Mouse (Mus musculus) gastrocnemius, adult 2 months (tissue): ENCODE measurements around the gene Coq10a. TPM values are rescaled to one million over a fixed set of nuclear protein-coding genes. Genes with fewer than 3 reads are reported as not detected.

ENCODE experiments used
- DNase-seq: peaks from one replicate; pipeline ENCODE4 v3.0.0; 2022
- H3K27ac ChIP-seq: fragments of 200-600 bp; 2 replicates; pipeline ENCODE4 v1.8.1; 2022; ENCODE audit warnings: mild to moderate bottlenecking
- H3K4me3 ChIP-seq: fragments of 200-600 bp; 2 replicates; pipeline ENCODE4 v1.8.1; 2022; ENCODE audit warnings: mild to moderate bottlenecking, moderate library complexity
- CTCF ChIP-seq: fragments of 200-600 bp; IDR thresholded peaks from 2 replicates; pipeline ENCODE4 v1.8.1; 2022; ENCODE audit warnings: antibody characterized with exemption, mild to moderate bottlenecking, moderate library complexity
- intact Hi-C: fragments of 180-260 bp; cut with DNase I; formaldehyde crosslinking; loops from one replicate; pipeline ENCODE4 v1.15.1; 2025
- total RNA-seq, 2 experiments: library from RNA; stranded (reverse); gene quantifications; 2 replicates each; pipeline ENCODE4 v1.2.3; 2021

Coq10a gene
- total RNA-seq, 2 experiments from 2014 or later = 447 to 542 TPM

DNA sequence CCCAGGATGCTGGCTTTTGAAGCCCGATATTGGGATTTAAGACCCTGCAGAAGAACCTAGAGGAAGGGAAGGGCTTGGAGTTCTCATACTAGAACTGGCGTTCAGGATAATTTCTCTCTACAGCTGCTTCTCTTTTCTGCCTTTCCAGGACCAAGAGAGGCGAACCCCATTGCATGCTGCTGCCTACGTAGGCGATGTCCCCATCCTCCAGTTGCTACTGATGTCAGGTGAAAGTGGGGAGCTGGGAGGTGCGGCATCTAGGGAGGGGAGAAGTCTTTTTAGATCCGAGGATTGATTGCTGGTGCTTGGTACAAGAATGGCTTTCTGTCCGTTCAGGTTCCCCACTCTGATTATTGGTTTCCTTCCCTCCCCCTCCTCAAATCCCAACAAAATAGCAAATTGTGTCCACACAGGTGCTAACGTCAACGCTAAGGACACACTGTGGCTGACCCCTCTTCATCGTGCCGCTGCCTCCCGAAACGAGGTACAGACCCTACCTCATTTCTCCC is 9.2 kb upstream of the Coq10a start:
- peak overlapping the region; percentile 94 for H3K4me3 ChIP-seq
- intact Hi-C loops = loop anchor here (2.0 to 10.0 kb wide), 3 partner anchors 41 to 167 kb away; partner anchors contain the start of genes Cs, Rpl41 and Zc3h10
- no peak for TF ChIP-seq CTCF
- DNase-seq = no peak
- H3K27ac ChIP-seq = peak overlapping the region; percentile 99

DNA sequence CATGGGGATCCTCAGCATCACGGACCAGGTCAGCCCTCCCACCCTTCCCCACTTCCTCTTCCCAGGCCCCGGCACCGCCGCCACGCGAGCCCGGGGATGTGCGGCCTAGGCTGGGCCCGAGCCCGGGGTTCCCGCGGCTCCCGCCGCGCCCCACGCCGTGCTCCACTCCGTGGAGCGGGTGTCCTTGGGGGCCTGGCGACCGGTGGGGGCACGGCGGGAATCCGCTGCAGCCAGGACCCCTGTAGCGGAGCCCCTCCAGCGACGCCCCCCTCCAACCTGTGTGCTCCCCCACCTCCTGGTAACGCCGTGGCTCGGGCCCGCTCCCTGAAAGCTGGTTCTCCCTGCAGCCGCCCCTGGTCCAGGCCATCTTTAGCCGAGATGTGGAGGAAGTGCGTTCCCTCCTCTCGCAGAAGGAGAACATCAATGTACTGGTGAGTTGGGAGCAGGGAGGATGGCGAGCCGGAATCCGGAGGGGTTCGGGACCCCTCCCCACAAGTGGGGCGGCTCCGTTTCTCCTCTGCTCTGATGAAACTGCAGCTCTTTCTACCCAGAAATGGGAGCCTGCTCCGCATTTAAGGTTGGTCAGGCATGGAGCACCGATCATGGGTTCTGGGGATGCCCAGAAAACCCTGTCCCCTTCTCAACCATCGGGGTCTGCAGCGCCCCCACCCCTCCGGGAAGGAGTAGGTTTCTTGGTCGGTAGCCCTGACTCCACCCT is 8.6 kb upstream of the Coq10a start:
- no peak for TF ChIP-seq CTCF
- intact Hi-C loops = loop anchor here (2.0 to 10.0 kb wide), 3 partner anchors 40 to 167 kb away; partner anchors contain the start of genes Cs, Rpl41 and Zc3h10
- Histone ChIP-seq H3K27ac (peak overlapping the region; percentile 99), H3K4me3 (peak overlapping the region; percentile 94)
- no peak for DNase-seq

DNA sequence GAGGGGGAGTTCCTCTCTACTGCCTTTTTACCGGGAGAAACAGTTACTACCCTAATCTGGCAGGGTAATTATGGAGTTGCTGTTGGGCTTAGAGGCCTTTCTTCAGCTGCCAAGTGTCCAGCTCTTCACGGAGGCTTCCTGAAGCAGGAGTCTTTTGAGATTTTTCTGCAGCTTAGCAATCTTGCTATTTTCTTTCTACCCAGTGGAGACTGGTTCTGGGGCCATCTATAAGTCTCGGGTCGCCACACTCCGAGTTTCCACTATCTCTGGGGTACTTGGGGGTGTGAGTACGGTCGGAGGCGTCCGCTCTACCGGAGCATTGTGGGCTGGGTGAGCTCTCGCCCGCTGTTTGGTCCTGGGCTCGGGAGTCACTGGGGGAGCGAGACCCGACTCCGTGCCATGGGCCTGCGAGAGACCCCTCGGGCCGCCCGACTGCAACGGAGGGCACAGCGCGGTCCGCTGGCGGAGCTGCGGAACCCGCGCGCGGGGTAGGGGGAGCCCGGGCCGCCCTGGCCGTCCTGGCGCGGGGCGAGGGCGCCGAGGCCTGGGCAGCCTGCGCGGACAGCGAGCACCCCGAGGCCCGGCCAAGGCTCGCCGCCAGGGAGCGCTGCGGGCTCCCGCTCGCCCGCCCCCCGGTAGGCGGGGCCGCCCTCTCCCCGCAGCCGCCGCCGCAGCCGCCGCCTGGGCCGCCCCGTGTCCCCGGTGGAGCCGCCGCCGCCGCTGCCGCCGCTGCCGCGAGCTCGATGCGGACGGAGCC is 7.8 kb upstream of the Coq10a start, which contains the start of gene Ankrd52:
Gene Ankrd52 (plus strand): TSS at position 661 of the 757 bp plus-strand sequence.
- intact Hi-C loops = loop anchor here (2.0 to 10.0 kb wide), 3 partner anchors 39 to 168 kb away; partner anchors contain the start of genes Cs, Rpl41 and Zc3h10
- peak within 1 kb of the TSS; percentile 99 for H3K27ac ChIP-seq
- peak; percentile 96 for DNase-seq
- peak within 1 kb of the TSS; percentile 94 for H3K4me3 ChIP-seq
- peak; percentile 61 for TF ChIP-seq CTCF

DNA sequence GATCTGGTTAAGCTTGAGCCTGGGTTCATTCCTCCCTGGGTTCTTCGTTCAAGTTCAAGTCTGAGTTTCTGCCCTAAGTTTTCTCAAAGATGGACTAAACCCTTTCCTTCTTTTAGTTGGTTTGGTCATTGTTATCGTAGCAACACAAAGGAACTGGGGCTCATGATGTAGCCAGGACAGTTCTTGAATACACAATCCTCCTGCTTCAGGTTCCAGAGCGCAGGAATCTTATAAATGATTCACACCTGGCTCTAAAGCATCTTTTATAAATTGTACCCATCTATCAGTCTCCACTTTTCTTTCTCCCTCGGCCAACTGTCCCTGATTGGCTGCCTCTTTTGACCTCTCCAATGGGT is 7.3 kb upstream of the Coq10a start:
- Histone ChIP-seq H3K4me3 (peak overlapping the region; percentile 94), H3K27ac (peak overlapping the region; percentile 99)
- DNase-seq = no peak
- intact Hi-C loops = loop anchor here (2.0 to 10.0 kb wide), 3 partner anchors 39 to 169 kb away; partner anchors contain the start of genes Cs, Rpl41 and Zc3h10
- TF ChIP-seq CTCF = no peak

DNA sequence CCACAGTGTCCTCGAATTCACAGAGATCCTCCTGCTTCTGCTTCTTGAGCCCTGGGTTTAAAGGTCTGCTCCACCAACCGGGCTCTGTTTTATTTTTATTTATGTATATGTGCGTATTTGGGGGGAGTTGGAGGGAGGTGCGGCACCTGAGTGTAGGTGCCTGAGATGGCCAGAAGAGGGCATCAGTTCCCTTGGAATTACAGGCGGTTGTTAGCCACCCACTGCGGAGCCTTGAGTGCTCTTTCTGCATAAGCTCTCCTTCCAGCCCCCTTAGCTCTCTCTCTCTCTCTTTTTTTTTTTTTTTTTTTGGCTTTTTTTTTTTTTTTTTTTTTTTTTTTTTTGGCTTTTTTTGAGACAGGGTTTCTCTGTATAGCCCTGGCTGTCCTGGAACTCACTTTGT is 5.6 kb upstream of the Coq10a start:
- intact Hi-C loops = loop anchor here (10.0 kb wide), 1 partner anchor 170 kb away; the partner anchor contains the start of genes Rpl41 and Zc3h10
- no peak for DNase-seq
- peak; percentile 43 for TF ChIP-seq CTCF
- H3K4me3 ChIP-seq = no peak overlapping the region
- peak overlapping the region; percentile 96 for H3K27ac ChIP-seq

DNA sequence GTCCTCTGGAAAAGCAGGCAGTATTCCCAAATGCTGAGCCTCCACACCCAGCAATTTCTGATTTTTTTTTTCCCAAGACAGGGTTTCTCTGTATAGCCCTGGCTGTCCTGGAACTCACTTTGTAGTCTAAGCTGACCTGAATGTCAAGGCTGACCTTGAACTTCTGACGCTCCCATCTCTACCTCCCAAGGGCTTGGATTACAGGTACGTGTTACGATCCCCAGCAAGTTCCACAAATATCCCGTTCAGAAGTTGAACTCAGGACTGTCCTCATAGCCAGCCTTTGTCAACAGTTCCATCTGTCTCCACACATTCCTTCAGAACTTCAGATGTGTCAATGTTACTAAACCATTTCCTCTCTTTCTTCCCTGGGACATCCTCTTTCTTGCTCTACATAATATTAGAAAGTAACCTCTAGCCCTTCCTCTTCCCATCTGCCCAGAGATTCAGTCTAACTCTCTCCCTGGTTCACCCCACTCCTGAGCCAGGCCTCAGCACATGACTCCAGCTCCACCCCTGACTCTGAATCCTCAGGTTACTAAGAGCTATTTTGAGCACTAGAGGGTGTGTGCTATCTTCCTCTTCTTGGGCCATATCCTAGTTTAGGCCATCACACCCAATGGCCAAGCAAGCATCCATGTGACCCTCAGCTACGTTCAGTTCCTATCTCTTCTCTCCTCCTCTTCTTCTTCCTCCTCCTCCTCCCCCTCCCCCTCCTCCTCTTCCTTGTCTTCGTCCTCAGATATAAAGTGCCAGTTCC is 4.4 kb upstream of the Coq10a start:
- DNase-seq = peak; percentile 80
- no peak overlapping the region for H3K4me3 ChIP-seq
- intact Hi-C loops = loop anchor here (10.0 kb wide), 1 partner anchor 172 kb away; the partner anchor contains the start of genes Rpl41 and Zc3h10
- peak overlapping the region; percentile 96 for H3K27ac ChIP-seq
- no peak for TF ChIP-seq CTCF

DNA sequence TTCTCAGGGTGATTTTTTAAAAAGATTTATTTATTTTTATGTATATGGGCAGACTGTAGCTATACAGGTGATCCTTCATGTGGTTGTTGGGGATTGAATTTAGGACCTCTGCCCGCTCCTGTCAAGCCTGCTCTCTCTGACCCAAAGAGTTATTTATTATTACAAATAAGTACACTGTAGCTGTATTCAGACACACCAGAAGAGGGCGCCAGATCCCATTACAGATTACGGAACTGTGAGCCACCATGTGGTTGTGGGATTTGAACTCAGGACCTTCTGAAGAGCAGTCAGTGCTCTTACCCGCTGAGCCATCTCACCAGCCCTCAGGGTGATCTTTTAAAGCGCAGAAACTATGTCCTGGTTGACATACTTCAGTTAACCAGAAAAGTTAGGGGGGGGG is 3.3 kb upstream of the Coq10a start:
- peak; percentile 39 for TF ChIP-seq CTCF
- intact Hi-C loops = loop anchor here (10.0 kb wide), 1 partner anchor 173 kb away; the partner anchor contains the start of genes Rpl41 and Zc3h10

DNA sequence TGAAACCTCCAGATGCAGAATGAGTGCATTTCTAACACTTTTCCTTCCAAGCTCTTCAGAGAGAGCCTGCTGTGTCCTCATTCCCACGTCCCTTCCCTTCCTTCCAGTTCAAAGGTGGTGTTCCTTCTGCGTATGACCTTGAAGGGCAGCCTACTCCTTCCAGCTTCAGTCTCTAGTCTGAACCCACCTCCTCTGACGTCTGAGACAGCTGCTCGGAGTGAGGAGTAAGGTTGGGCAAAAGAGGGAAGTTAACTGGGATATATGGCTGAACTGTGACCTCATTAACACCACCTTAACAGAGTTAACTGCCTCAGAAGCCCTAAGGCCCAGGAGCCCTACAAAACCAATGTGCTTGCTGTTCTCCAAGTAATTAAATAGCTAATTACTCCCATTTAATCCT is 1.8 kb upstream of the Coq10a start:
- intact Hi-C loops = loop anchor here (10.0 kb wide), 1 partner anchor 174 kb away; the partner anchor contains the start of genes Rpl41 and Zc3h10
- no peak for DNase-seq
- Histone ChIP-seq H3K27ac (peak overlapping the region; percentile 96), H3K4me3 (no peak overlapping the region)
- TF ChIP-seq CTCF = no peak

More for the DNA sequence above, 3.3 kb upstream of the Coq10a start:
- DNase-seq = no peak
- peak overlapping the region; percentile 96 for H3K27ac ChIP-seq
- H3K4me3 ChIP-seq = no peak overlapping the region

DNA sequence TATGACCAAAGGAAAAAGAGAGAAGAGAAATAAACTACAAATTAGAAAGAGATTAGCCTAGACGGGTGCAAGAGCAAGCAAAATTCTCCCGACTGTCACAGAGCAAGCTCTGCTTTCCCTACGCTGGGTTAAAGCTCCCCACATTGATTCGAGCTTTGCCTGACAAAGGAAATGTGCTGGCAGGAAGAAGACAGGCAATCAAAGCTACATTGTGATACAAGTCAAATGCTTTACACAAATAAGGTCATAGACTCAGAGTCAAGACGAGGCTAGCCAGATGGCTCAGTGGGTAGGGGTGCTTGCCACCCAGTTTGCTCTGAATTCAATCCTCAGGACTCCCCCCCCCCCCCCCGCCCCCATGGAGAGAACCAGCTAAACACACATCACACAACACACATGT is 1.2 kb upstream of the Coq10a start:
- Histone ChIP-seq H3K4me3 (peak overlapping the region; percentile 89), H3K27ac (peak overlapping the region; percentile 96)
- DNase-seq = no peak
- intact Hi-C loops = loop anchor here (10.0 kb wide), 1 partner anchor 175 kb away; the partner anchor contains the start of genes Rpl41 and Zc3h10
- TF ChIP-seq CTCF = no peak

DNA sequence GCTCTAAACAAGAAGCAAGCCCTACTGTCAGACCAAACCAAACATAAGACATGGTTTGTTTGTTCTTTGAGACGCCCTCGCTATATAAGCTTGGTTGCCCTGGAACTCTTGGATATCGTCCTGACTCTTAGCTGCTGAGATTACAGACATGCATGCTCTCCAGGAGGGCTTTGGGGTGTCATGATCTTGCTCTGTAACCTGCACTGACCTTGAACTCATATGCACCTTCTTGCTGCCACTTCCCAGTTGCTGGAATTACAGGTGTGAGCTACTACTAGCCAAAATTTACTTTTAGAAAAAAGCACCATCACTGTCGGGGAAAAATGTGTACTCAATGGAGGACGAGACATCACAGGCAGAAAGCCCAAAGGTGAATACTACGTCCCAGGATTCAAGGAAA is 802 bp upstream of the Coq10a start:
- DNase-seq = no peak
- no peak for TF ChIP-seq CTCF
- H3K27ac ChIP-seq = peak overlapping the region; percentile 96
- intact Hi-C loops = no loop called here
- H3K4me3 ChIP-seq = peak overlapping the region; percentile 89

DNA sequence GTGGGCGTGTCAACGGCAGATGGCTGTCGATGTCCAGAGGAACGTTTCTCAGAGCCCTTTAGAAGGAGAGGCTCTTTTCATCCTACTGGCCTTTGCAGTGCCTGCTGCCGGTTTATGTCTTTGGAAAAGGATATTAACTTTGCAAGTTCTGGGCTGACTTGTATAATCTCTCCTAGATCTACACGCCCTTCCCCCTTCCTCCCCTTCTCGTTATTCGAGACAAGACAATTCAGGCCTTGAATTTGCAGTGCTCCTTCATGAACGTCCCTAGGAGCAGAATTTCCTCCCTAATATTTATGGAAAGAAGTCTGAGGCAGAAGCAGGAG is 384 bp upstream of the Coq10a start:
- H3K27ac ChIP-seq = peak overlapping the region; percentile 96
- DNase-seq = no peak
- TF ChIP-seq CTCF = no peak
- peak overlapping the region; percentile 89 for H3K4me3 ChIP-seq
- intact Hi-C loops = no loop called here

DNA sequence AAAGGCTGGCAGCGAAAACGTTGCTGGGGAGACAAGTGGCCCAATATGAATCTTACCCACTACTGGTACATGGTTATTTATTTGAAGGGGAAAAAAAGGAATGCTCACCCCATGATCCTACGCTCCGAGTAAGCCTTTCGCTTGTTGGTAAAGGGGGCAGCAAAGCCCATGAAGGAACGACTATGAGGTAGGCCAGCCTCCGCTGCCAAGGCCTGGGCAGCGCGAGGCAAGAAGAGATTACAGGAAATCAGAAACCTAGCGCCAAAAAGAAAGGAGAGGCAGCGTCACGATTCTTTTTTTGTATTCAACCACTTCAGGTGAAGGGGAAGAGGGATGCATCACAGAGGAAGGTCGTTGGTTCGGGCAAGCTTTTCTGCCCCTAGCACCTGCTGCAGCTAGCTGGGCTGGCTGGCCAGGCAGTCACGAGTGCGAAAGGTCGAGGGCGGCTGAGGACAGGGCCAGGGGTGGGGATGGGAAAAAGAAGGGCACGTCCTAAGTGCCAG is 847 bp downstream of the Coq10a start:
- intact Hi-C loops = no loop called here

More for the DNA sequence above, 847 bp downstream of the Coq10a start:
- peak; percentile 93 for DNase-seq
- peak overlapping the region; percentile 89 for H3K4me3 ChIP-seq
- no peak for TF ChIP-seq CTCF
- peak overlapping the region; percentile 96 for H3K27ac ChIP-seq
